Mouse (Mus musculus): ENCODE measurements around the gene Fbxl15.

DNA sequence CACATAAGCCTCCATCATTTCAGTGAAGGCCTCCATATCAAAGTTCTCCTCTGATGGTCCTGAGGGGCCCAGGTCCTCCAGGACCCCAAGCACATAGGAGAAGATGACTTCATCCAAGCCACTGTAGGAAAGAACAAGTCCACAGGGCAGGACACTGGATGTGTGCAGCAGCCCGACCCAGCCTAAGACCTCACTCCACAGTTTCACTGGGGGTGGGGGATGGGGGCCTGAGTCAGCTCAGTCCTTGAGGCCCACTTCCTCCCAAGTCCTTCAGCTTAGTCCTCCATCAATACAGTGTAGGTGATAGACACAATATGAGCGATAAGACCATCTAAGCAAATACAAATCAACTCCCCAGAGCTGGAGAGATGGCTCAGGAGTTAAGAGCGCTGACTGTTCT, 4.0 kb downstream of the Fbxl15 start:
- TF ChIP-seq CTCF (IDR thresholded peaks at IDR 0.05; ENCODE audit: insufficient read depth, low read depth, low read length), result no peak
- TF ChIP-seq POLR2A (IDR thresholded peaks at IDR 0.05; ENCODE audit: insufficient read depth, low read depth, low read length), result no peak

Measured in olfactory bulb, adult 2 months (tissue).